Mouse (Mus musculus): Measurements from ENCODE around the gene Cbarp. TPM values are rescaled to one million over a fixed set of nuclear protein-coding genes. Genes with fewer than 3 reads are reported as not detected.

The Cbarp gene
- polyA plus RNA-seq, 1 experiment from 2014 or later, result 1.6 TPM

- H3K4me2 ChIP-seq, result peak overlapping the region; percentile 84
- no peaks in the 10 kb centered on the region for H3K27me3 ChIP-seq (replicated peaks)
- H3K9ac ChIP-seq, result peak overlapping the region; percentile 97
- peak overlapping the region; percentile 89 for H3K27ac ChIP-seq (replicated peaks)
- WGBS, result 1% methylated on average over 30 of the region's 30 CpGs
- peak overlapping the region; percentile 96 for H3K4me3 ChIP-seq
- H3K4me1 ChIP-seq, result peaks cover 56% of the 10 kb centered on the region
- ATAC-seq (ENCODE audit: extremely low read depth, insufficient number of reproducible peaks, low FRiP score, low TSS enrichment), result no peak
- H3K36me3 ChIP-seq, result peaks cover 47% of the 10 kb centered on the region
- H3K9me3 ChIP-seq, result no peaks in the 10 kb centered on the region
Measured at GRCm38 (mm10) chr10:80116927-80117691, 23.5 kb downstream of the Cbarp start.

- under 1% methylated on average over 27 of the region's 27 CpGs for WGBS
- no peak for ATAC-seq (ENCODE audit: extremely low read depth, insufficient number of reproducible peaks, low FRiP score, low TSS enrichment)
- peak overlapping the region; percentile 89 for H3K27ac ChIP-seq (replicated peaks)
- H3K9ac ChIP-seq, result peak overlapping the region; percentile 97
- H3K36me3 ChIP-seq, result peaks cover 42% of the 10 kb centered on the region
- no peaks in the 10 kb centered on the region for H3K27me3 ChIP-seq (replicated peaks)
- no peaks in the 10 kb centered on the region for H3K9me3 ChIP-seq
- peak overlapping the region; percentile 84 for H3K4me2 ChIP-seq
- H3K4me3 ChIP-seq, result peak overlapping the region; percentile 96
- peaks cover 54% of the 10 kb centered on the region for H3K4me1 ChIP-seq
Measured at GRCm38 (mm10) chr10:80116563-80116926, 24.1 kb downstream of the Cbarp start.

DNA sequence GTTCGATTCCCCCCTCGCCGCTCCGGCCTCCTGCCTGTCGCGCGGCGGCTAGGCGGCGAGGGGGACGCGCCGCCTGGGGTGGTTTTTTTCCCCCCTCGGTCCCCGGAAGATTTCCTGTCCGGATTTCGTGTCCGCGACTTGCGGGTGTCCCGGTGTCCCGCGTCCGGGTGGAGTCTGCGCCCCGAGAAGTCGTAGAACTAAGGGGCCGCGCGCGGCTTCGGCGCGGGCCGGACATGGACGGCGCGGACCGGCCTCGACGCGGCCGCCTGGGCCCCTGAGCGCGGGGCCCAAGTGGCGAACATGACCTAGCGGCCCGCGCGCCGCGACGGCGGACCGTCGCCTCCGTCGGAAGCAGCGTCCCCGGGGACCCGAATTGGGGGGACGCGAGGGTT is 24.7 kb downstream of the Cbarp start:
- no peaks in the 10 kb centered on the region for H3K27me3 ChIP-seq (replicated peaks)
- peak overlapping the region; percentile 84 for H3K4me2 ChIP-seq
- under 1% methylated on average over 63 of the region's 63 CpGs for WGBS
- H3K27ac ChIP-seq (replicated peaks), result peak overlapping the region; percentile 89
- peaks cover 36% of the 10 kb centered on the region for H3K36me3 ChIP-seq
- peaks cover 52% of the 10 kb centered on the region for H3K4me1 ChIP-seq
- no peaks in the 10 kb centered on the region for H3K9me3 ChIP-seq
- peak overlapping the region; percentile 96 for H3K4me3 ChIP-seq
- H3K9ac ChIP-seq, result peak overlapping the region; percentile 97
- ATAC-seq (ENCODE audit: extremely low read depth, insufficient number of reproducible peaks, low FRiP score, low TSS enrichment), result no peak

DNA sequence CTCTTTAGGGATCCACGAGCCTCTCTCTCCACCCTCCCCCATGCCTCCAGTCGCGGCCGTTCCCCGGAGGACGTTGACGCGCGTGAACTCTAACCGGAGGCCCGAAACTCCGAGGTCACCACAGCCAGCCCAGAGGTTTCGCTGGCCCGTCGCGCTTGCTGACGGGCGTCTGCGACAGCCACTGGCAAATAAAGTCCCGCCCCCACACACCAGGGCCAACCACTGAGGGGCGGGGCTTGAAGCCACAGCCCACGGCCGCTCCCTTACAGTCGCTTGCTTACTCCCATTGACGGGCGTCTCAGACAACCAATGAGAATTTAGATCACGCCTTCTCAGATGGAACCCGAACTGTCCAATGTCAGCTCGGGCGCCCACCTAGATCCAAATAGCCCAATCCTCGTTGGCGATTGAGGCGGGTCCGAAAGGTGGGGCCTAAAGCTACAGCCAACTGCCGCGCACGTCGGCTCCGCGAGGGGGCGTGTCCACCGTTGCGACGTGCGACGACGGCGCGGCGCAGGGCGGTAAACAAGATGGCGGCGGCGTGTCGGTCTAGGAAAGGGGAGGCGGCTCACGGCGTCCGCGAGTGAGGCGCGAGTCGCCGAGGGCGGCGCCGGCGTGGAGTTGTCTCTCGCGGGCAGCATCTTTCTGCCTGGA is 25.2 kb downstream of the Cbarp start, which contains the start of gene Stk11:
TSS of gene Stk11 (plus strand) at position 514 of the 654 bp plus-strand sequence.
- no peaks in the 10 kb centered on the region for H3K27me3 ChIP-seq (replicated peaks)
- H3K9me3 ChIP-seq, result no peaks in the 10 kb centered on the region
- H3K36me3 ChIP-seq, result peaks cover 30% of the 10 kb centered on the region
- H3K9ac ChIP-seq, result peak within 1 kb of the TSS; percentile 97
- peak within 1 kb of the TSS; percentile 94 for H3K27ac ChIP-seq (replicated peaks)
- peak; percentile 96 for ATAC-seq (ENCODE audit: extremely low read depth, insufficient number of reproducible peaks, low FRiP score, low TSS enrichment)
- WGBS, result under 1% methylated on average over 70 of the region's 70 CpGs
- H3K4me2 ChIP-seq, result peak within 1 kb of the TSS; percentile 84
- peaks cover 47% of the 10 kb centered on the region for H3K4me1 ChIP-seq
- H3K4me3 ChIP-seq, result peak within 1 kb of the TSS; percentile 96

- Histone ChIP-seq H3K4me2 (peak overlapping the region; percentile 77), H3K27me3 (replicated peaks) (no peaks in the 10 kb centered on the region), H3K36me3 (peaks cover 23% of the 10 kb centered on the region), H3K27ac (replicated peaks) (peak overlapping the region; percentile 94), H3K4me3 (peak overlapping the region; percentile 96), H3K9me3 (no peaks in the 10 kb centered on the region), H3K4me1 (peaks cover 39% of the 10 kb centered on the region), H3K9ac (peak overlapping the region; percentile 88)
- ATAC-seq (ENCODE audit: extremely low read depth, insufficient number of reproducible peaks, low FRiP score, low TSS enrichment), result 0 out of 2 replicates have a peak, but pooled peaks have one; percentile 23
- 2% methylated on average over 27 of the region's 27 CpGs for WGBS
Measured at GRCm38 (mm10) chr10:80114341-80115284, 26.0 kb downstream of the Cbarp start.

DNA sequence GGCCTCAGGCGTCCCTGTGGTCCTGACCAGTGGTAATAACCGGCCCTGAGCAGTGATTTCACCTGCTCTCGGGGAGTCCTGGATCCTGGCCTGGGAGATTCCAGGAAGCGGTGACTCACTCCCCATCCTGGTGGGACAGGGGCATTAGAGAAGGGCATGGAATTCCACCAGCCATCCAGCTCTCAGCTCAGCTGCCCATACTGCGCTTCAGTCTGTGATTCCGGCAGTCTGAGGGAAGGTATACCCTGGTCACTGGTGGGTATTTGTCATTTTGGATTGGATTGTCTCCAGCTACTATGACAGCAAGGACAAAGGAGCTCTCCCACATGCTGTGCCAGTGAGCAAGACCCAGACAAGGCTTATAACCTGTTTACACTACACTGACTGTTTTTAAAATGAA is 33.0 kb downstream of the Cbarp start:
- Histone ChIP-seq H3K27me3 (replicated peaks) (no peaks in the 10 kb centered on the region), H3K9me3 (no peaks in the 10 kb centered on the region), H3K9ac (peak overlapping the region; percentile 40; the same call in 1 of the 2 replicates), H3K27ac (replicated peaks) (no peak overlapping the region), H3K4me1 (peaks cover 6% of the 10 kb centered on the region), H3K4me3 (no peak overlapping the region), H3K4me2 (no peak overlapping the region), H3K36me3 (no peaks in the 10 kb centered on the region)
- ATAC-seq (ENCODE audit: extremely low read depth, insufficient number of reproducible peaks, low FRiP score, low TSS enrichment), result no peak
- 57% methylated on average over 6 of the region's 6 CpGs for WGBS

GRCm38 (mm10) chr10:80105926-80106325 is 34.7 kb downstream of the Cbarp start:
- Histone ChIP-seq H3K9ac (peak overlapping the region; percentile 50; the same call in 1 of the 2 replicates), H3K4me3 (no peak overlapping the region), H3K36me3 (no peaks in the 10 kb centered on the region), H3K9me3 (no peaks in the 10 kb centered on the region), H3K4me2 (no peak overlapping the region), H3K27me3 (replicated peaks) (no peaks in the 10 kb centered on the region), H3K27ac (replicated peaks) (no peak overlapping the region), H3K4me1 (peaks cover 19% of the 10 kb centered on the region)
- ATAC-seq (ENCODE audit: extremely low read depth, insufficient number of reproducible peaks, low FRiP score, low TSS enrichment), result no peak
- WGBS, result 54% methylated on average over 5 of the region's 5 CpGs

DNA sequence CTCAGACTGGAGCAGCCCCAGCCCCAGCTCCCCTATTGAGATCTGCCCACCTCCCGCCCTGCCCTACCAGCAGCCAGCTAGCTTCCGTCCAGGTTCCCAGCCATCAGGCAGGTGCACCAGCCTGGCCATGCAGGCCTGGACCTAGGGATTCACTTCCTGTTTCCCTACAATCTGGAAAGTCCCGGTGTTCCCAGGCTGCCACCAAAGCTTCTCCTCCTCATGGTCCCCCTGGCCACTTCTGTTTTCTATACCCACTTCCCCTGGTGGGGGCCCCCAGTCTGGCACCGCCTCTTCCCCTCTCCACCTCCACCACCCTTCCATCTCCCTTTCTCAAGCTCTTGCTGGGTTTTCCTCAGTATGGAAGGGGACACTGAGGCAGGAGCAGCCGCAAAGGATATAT is 35.2 kb downstream of the Cbarp start, which contains the start of gene Sbno2:
TSS of gene Sbno2 (minus strand) at position 112 of the 400 bp plus-strand sequence.
- 68% methylated on average over 5 of the region's 5 CpGs for WGBS
- Histone ChIP-seq H3K4me2 (no peak within 1 kb of the TSS), H3K27ac (replicated peaks) (no peak within 1 kb of the TSS), H3K9ac (peak within 1 kb of the TSS; percentile 50), H3K4me1 (peaks cover 23% of the 10 kb centered on the region), H3K4me3 (no peak within 1 kb of the TSS), H3K27me3 (replicated peaks) (no peaks in the 10 kb centered on the region), H3K36me3 (no peaks in the 10 kb centered on the region), H3K9me3 (no peaks in the 10 kb centered on the region)
- ATAC-seq (ENCODE audit: extremely low read depth, insufficient number of reproducible peaks, low FRiP score, low TSS enrichment), result no peak

DNA sequence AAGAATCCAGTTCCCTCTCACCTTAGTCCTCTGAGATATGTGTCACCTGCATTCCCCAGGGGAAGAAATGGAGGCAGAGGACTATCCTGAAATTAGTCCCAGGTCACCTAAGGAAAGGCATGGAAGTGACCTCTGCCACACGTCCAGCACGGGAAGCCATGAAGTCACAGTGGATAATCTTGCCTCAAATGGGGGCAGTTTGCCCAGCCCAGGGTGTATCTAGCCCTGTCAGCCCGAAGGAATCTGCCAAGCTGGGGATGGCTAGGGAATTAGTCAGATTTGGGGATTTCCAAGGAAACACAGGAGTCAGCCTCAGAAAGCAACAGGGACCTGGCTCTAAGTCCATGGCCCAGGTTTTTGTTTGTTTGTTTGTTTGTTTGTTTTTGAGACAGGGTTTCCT is 36.5 kb downstream of the Cbarp start:
- no peak overlapping the region for H3K27ac ChIP-seq (replicated peaks)
- no peak for ATAC-seq (ENCODE audit: extremely low read depth, insufficient number of reproducible peaks, low FRiP score, low TSS enrichment)
- H3K4me2 ChIP-seq, result no peak overlapping the region
- no peak overlapping the region for H3K9ac ChIP-seq
- 80% methylated on average over 3 of the region's 3 CpGs for WGBS
- H3K27me3 ChIP-seq (replicated peaks), result no peaks in the 10 kb centered on the region
- H3K9me3 ChIP-seq, result no peaks in the 10 kb centered on the region
- H3K36me3 ChIP-seq, result no peaks in the 10 kb centered on the region
- no peak overlapping the region for H3K4me3 ChIP-seq
- peaks cover 34% of the 10 kb centered on the region for H3K4me1 ChIP-seq

GRCm38 (mm10) chr10:80103032-80103431 is 37.6 kb downstream of the Cbarp start:
- peak overlapping the region; percentile 73 for H3K27ac ChIP-seq (replicated peaks)
- 86% methylated on average over 2 of the region's 2 CpGs for WGBS
- H3K9ac ChIP-seq, result peak overlapping the region; percentile 96
- no peaks in the 10 kb centered on the region for H3K36me3 ChIP-seq
- H3K4me2 ChIP-seq, result peak overlapping the region; percentile 92
- H3K4me3 ChIP-seq, result no peak overlapping the region; the same call in 1 of the 2 replicates
- H3K4me1 ChIP-seq, result peaks cover 46% of the 10 kb centered on the region
- no peaks in the 10 kb centered on the region for H3K9me3 ChIP-seq
- no peaks in the 10 kb centered on the region for H3K27me3 ChIP-seq (replicated peaks)
- ATAC-seq (ENCODE audit: extremely low read depth, insufficient number of reproducible peaks, low FRiP score, low TSS enrichment), result no peak

Measured in heart, embryonic 13.5 days (tissue).